Mouse (Mus musculus) forebrain, embryonic 11.5 days (tissue): ENCODE data around the gene Pdzph1. TPM values are rescaled to one million over a fixed set of nuclear protein-coding genes. Genes with fewer than 3 reads are reported as not detected.

Experiments
- ATAC-seq: fragments of 200-750 bp; cut with Nextera tagmentation; replicated peaks from 2 replicates; pipeline ENCODE4 v1.8.0; 2017; ENCODE audit warnings: moderate TSS enrichment; ENCODE audit not compliant: low FRiP score
- DNase-seq: peaks from one replicate; pipeline ENCODE4 v3.0.0-alpha.2; 2017; ENCODE audit warnings: low spot score
- H3K27ac ChIP-seq: fragments of 300-500 bp; sonication (generic); 2 replicates; pipeline ENCODE4 v1.5.1; 2014; ENCODE audit warnings: low read depth, low read length
- H3K27me3 ChIP-seq: fragments of 300-500 bp; sonication (generic); 2 replicates; pipeline ENCODE4 v1.6.1; 2014; ENCODE audit warnings: mild to moderate bottlenecking, low read length, mixed read lengths; ENCODE audit not compliant: control insufficient read depth, insufficient read depth
- H3K36me3 ChIP-seq: fragments of 300-500 bp; sonication (generic); 2 replicates; pipeline ENCODE4 v1.6.1; 2014; ENCODE audit warnings: mild to moderate bottlenecking, low read length, moderate library complexity, mixed read lengths; ENCODE audit not compliant: control insufficient read depth, insufficient read depth
- H3K4me1 ChIP-seq: fragments of 300-500 bp; sonication (generic); replicated peaks from 2 replicates; pipeline ENCODE4 v1.6.1; 2014; ENCODE audit warnings: low read length, mixed read lengths; ENCODE audit not compliant: control insufficient read depth, insufficient read depth
- H3K4me2 ChIP-seq: fragments of 300-500 bp; sonication (generic); 2 replicates; pipeline ENCODE4 v1.6.1; 2014; ENCODE audit warnings: low read depth, mild to moderate bottlenecking, low read length, moderate library complexity, mixed read lengths; ENCODE audit not compliant: severe bottlenecking
- H3K4me3 ChIP-seq: fragments of 300-500 bp; sonication (generic); 2 replicates; pipeline ENCODE4 v1.5.1; 2014; ENCODE audit warnings: low read depth, low read length
- H3K9ac ChIP-seq: fragments of 300-500 bp; sonication (generic); 2 replicates; pipeline ENCODE4 v1.6.1; 2014; ENCODE audit warnings: low read length
- H3K9me3 ChIP-seq: fragments of 300-500 bp; sonication (generic); 2 replicates; pipeline ENCODE4 v1.6.1; 2016; ENCODE audit warnings: low read length, mixed read lengths; ENCODE audit not compliant: control insufficient read depth
- WGBS: fragments of 180-500 bp; shearing (Covaris S2); extraction: QIAGEN DNeasy Blood & Tissue Kit; methylation state at CpG from one replicate; pipeline ENCODE4 v1.1.7; 2014; 5-methylcytosine and 5-hydroxymethylcytosine counted together
- polyA plus RNA-seq: library from polyadenylated mRNA; unstranded; fragments of >200 nt; fragmentation: Nextera tagmentation; extraction: Ambion mirVana; gene quantifications from 2 replicates; pipeline ENCODE4 v1.2.1, GENCODE M21; 2014

Gene Pdzph1
- polyA plus RNA-seq, 1 experiment from 2014 or later, result 27.2 TPM

DNA sequence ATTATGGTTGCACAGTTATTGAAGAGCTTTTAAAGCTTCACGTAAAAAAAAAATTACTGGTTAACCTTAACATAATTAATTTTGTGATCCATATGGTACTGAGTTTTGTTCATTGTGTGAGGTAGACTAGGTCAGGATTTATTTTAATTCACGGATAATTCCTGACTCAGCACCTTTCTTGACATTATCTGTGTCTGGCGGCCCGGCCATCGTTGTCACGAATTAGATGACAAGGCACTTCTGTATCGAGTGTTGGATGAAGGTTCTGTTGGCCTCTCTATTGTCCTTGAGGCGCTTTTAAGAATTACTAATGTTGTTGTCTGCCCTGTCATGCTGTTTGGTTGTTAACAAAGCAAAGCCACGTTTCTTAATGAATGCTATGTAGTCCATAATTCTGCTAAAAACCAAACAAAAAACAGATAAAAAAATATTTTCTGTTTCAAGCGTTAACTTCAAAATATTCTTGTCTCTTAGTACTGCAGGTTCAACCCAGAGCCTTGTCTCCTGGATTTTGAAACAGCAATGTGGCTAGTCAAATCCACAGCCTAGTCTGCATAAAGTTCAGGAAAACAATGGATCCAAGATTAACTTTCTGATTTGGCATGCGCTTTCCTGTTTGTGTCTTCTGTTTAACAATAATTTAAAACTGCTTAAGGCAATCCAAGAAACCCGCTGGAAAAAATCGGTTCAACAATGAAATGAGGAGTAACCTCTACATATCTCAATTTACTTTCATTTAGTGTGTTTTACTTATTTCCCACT, 20.6 kb upstream of the Pdzph1 start:
- Histone ChIP-seq H3K27ac (no peak overlapping the region), H3K4me1 (no peaks in the 10 kb centered on the region; the same call in 1 of the 2 replicates), H3K9ac (no peak overlapping the region), H3K9me3 (no peaks in the 10 kb centered on the region), H3K27me3 (no peaks in the 10 kb centered on the region), H3K36me3 (no peaks in the 10 kb centered on the region), H3K4me3 (no peak overlapping the region), H3K4me2 (no peak overlapping the region)
- no peak for DNase-seq
- 63% methylated on average over 13 of the region's 13 CpGs for WGBS
- no peak for ATAC-seq

- H3K4me2 ChIP-seq, result no peak overlapping the region
- no peak overlapping the region for H3K27ac ChIP-seq
- DNase-seq, result no peak
- H3K9me3 ChIP-seq, result no peaks in the 10 kb centered on the region
- 78% methylated on average over 5 of the region's 5 CpGs for WGBS
- H3K27me3 ChIP-seq, result no peaks in the 10 kb centered on the region
- no peak overlapping the region for H3K9ac ChIP-seq
- ATAC-seq, result no peak
- no peak overlapping the region for H3K4me3 ChIP-seq
- H3K4me1 ChIP-seq, result no peaks in the 10 kb centered on the region
- H3K36me3 ChIP-seq, result no peaks in the 10 kb centered on the region
Observed at GRCm38 (mm10) chr17:58973237-58973636, 17.9 kb downstream of the Pdzph1 start.

- peak; percentile 44; the same call in 1 of the 2 replicates for ATAC-seq
- Histone ChIP-seq H3K36me3 (no peaks in the 10 kb centered on the region), H3K27me3 (no peaks in the 10 kb centered on the region), H3K4me2 (no peak overlapping the region), H3K27ac (no peak overlapping the region), H3K4me1 (no peaks in the 10 kb centered on the region), H3K9me3 (no peaks in the 10 kb centered on the region), H3K4me3 (no peak overlapping the region), H3K9ac (no peak overlapping the region)
- DNase-seq, result no peak
- 37% methylated on average over 3 of the region's 3 CpGs for WGBS
Observed at GRCm38 (mm10) chr17:58959905-58960304, 31.3 kb downstream of the Pdzph1 start.

DNA sequence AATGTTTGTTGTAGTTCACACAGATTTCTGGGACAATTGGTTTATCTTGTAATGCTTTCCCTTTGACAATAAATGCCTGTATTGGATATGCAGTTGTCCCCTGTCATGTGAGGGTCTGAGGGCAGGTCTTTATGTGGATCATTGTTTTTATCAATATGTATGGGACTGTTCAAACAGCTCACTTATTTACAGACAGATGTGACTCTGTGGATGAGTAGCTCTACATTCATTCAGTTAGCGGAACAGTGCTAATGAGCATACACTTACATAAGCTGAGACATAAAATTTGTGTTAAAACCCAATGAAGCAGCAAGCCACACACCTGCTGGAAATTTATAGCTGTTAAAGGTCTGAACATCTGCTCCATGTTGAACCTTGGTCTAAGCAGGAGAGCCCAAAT, 34.1 kb downstream of the Pdzph1 start:
- Histone ChIP-seq H3K4me2 (no peak overlapping the region), H3K27me3 (no peaks in the 10 kb centered on the region), H3K4me1 (no peaks in the 10 kb centered on the region), H3K4me3 (no peak overlapping the region), H3K9me3 (no peaks in the 10 kb centered on the region), H3K9ac (no peak overlapping the region), H3K36me3 (no peaks in the 10 kb centered on the region), H3K27ac (no peak overlapping the region)
- no peak for ATAC-seq
- no peak for DNase-seq
- WGBS, result 89% methylated on average over 1 of the region's 1 CpGs

GRCm38 (mm10) chr17:58943015-58943822, 48.0 kb downstream of the Pdzph1 start:
- Histone ChIP-seq H3K4me2 (no peak overlapping the region), H3K27me3 (no peaks in the 10 kb centered on the region), H3K4me3 (no peak overlapping the region), H3K27ac (no peak overlapping the region), H3K9ac (no peak overlapping the region), H3K36me3 (no peaks in the 10 kb centered on the region), H3K9me3 (no peaks in the 10 kb centered on the region), H3K4me1 (no peaks in the 10 kb centered on the region)
- DNase-seq (no peak), ATAC-seq (no peak)
- WGBS, result 69% methylated on average over 10 of the region's 10 CpGs

DNA sequence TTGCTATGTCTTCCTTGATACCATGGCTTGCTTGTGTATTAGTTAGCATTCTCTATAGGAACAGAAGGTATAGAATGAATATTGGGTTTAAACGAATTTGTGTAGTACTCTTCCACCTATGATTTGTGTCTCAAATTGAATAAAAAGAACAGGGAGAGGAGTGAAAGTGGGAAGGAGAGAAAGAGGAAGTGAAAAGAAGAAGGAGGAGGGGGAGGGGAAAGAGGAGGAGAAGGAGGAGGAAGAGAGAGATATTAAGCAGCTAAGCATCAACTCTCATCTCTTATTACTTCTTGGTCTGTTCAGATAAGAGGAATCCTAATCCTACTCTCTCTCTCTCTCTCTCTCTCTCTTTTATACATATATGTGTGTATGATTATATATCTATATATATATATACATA, 52.6 kb downstream of the Pdzph1 start:
- Histone ChIP-seq H3K9me3 (no peaks in the 10 kb centered on the region), H3K27ac (no peak overlapping the region), H3K36me3 (no peaks in the 10 kb centered on the region), H3K4me3 (no peak overlapping the region), H3K4me1 (no peaks in the 10 kb centered on the region), H3K9ac (no peak overlapping the region), H3K27me3 (no peaks in the 10 kb centered on the region), H3K4me2 (no peak overlapping the region)
- 81% methylated on average over 1 of the region's 1 CpGs for WGBS
- ATAC-seq, result no peak
- DNase-seq, result no peak

DNA sequence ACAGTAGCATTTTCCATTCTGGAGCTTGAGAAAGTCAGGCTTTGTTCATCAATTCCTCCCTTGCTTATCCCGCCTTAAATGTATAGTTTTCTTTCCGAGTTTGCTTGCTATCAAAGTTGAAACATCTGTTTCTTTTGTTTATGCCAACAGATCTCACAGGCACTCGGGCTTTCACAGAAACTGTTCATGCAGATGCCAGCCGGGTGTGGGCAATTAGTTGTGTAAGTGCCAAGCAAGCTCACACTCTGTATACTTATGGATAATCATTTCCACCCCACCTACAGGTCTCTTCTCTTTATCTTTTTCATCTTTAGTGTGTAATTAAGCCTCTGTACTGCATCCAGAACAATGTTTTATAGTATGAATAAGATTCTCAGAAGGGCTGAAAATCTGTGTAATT, 53.6 kb downstream of the Pdzph1 start:
- Histone ChIP-seq H3K4me1 (no peaks in the 10 kb centered on the region), H3K36me3 (no peaks in the 10 kb centered on the region), H3K9ac (no peak overlapping the region), H3K4me3 (no peak overlapping the region), H3K4me2 (no peak overlapping the region), H3K27me3 (no peaks in the 10 kb centered on the region), H3K27ac (no peak overlapping the region), H3K9me3 (no peaks in the 10 kb centered on the region)
- ATAC-seq (no peak), DNase-seq (no peak)
- 33% methylated on average over 4 of the region's 4 CpGs for WGBS

DNA sequence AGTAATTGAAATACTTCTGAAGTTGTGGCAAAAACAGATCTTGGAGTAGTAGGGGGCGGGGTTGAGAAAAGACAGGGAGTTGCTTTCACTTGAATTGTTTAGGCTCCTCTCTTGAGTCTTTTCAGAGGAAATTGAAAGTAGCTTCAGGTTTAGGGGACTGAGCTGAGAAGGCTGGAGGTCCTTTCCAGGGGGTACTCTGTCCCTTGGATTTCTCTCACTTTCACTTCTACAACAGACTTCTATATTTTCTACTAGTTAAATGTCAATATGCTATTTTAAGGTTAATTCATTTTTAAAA, 58.2 kb downstream of the Pdzph1 start:
- H3K27me3 ChIP-seq, result no peaks in the 10 kb centered on the region
- no peaks in the 10 kb centered on the region for H3K9me3 ChIP-seq
- no peak overlapping the region for H3K4me3 ChIP-seq
- no peaks in the 10 kb centered on the region for H3K36me3 ChIP-seq
- no peak overlapping the region for H3K4me2 ChIP-seq
- DNase-seq (no peak), ATAC-seq (no peak)
- peak overlapping the region; percentile 84 for H3K27ac ChIP-seq
- H3K9ac ChIP-seq, result no peak overlapping the region
- no peaks in the 10 kb centered on the region for H3K4me1 ChIP-seq
- 0% methylated on average over 1 of the region's 1 CpGs for WGBS
